Mouse (Mus musculus) ES-E14 (cell line): ENCODE data around the gene Drc3. TPM values are rescaled to one million over a fixed set of nuclear protein-coding genes. Genes with fewer than 3 reads are reported as not detected.

Source experiments
- DNase-seq: peaks from one replicate; pipeline ENCODE4 v3.0.0-alpha.2; 2013; ENCODE audit warnings: low read depth, low spot score
- H3K27ac ChIP-seq: 2 replicates; pipeline ENCODE4 v1.5.1; 2012; ENCODE audit warnings: low read depth, mild to moderate bottlenecking, low read length, moderate library complexity, mixed read lengths; ENCODE audit not compliant: poor library complexity, insufficient read depth, severe bottlenecking
- H3K36me3 ChIP-seq: 2 replicates; pipeline ENCODE4 v1.6.1; 2012; ENCODE audit warnings: mild to moderate bottlenecking, low read length, moderate library complexity, mixed read lengths; ENCODE audit not compliant: control insufficient read depth, poor library complexity, insufficient read depth, severe bottlenecking
- H3K4me1 ChIP-seq, 2 experiments: fragments of 150-350 bp in 1 of 2; sonication (generic) in 1 of 2; 2 replicates each; pipeline ENCODE4 v1.6.1; 2012; ENCODE audit warnings: low read length in 2 of 2, mild to moderate bottlenecking in 1 of 2, mixed read lengths in 1 of 2; ENCODE audit not compliant: control insufficient read depth in 2 of 2, insufficient read depth in 2 of 2, poor library complexity in 1 of 2
- H3K4me3 ChIP-seq, 2 experiments: fragments of 150-350 bp in 1 of 2; sonication (generic) in 1 of 2; 2 replicates each; pipeline ENCODE4 v1.5.1; 2012; ENCODE audit warnings: low read length in 2 of 2, low read depth in 1 of 2, mild to moderate bottlenecking in 1 of 2, mixed read lengths in 1 of 2; ENCODE audit not compliant: insufficient read depth in 1 of 2, poor library complexity in 1 of 2, severe bottlenecking in 1 of 2
- H3K9ac ChIP-seq: 2 replicates; pipeline ENCODE4 v1.6.1; 2012; ENCODE audit warnings: low read depth, mild to moderate bottlenecking, low read length, mixed read lengths; ENCODE audit not compliant: poor library complexity, insufficient read depth, severe bottlenecking
- H3K9me3 ChIP-seq: fragments of 150-350 bp; sonication (generic); 2 replicates; pipeline ENCODE4 v1.6.1; 2012; ENCODE audit warnings: low read depth, mild to moderate bottlenecking, low read length; ENCODE audit not compliant: control insufficient read depth, insufficient read depth
- CHD2 ChIP-seq: IDR thresholded peaks from 2 replicates; pipeline ENCODE4 v1.6.1; 2014; ENCODE audit warnings: mild to moderate bottlenecking, low read depth, low read length, inconsistent platforms
- HCFC1 ChIP-seq: IDR thresholded peaks from 2 replicates; pipeline ENCODE4 v1.6.1; 2012; ENCODE audit warnings: low read length, inconsistent platforms, borderline replicate concordance; ENCODE audit not compliant: insufficient read depth
- MAFK ChIP-seq: IDR thresholded peaks from 2 replicates; pipeline ENCODE4 v1.6.1; 2014; ENCODE audit warnings: mild to moderate bottlenecking, low read depth, low read length, inconsistent platforms; ENCODE audit not compliant: insufficient read depth
- ZC3H11A ChIP-seq: IDR thresholded peaks from 2 replicates; pipeline ENCODE4 v1.6.1; 2012; ENCODE audit warnings: low read depth, mild to moderate bottlenecking, inconsistent platforms, low read length, borderline replicate concordance
- ZNF384 ChIP-seq: IDR thresholded peaks from 2 replicates; pipeline ENCODE4 v1.6.1; 2012; ENCODE audit warnings: low read depth, low read length, inconsistent platforms
- in situ Hi-C, 2 experiments: fragments of 600-800 bp; cut with MboI; formaldehyde crosslinking; loops; one replicate each; pipeline ENCODE4 v1.15.1; 2025; ENCODE audit warnings: low sequenced_read_pairs in 2 of 2, inconsistent platforms in 1 of 2; ENCODE audit not compliant: unreplicated experiment in 2 of 2
- total RNA-seq: library from RNA; depleted of rRNA; stranded (reverse); fragments of 300-350 nt; gene quantifications from 2 replicates; pipeline ENCODE4 v1.2.3, GENCODE M21; 2012

Drc3 gene
- total RNA-seq, 1 experiment, result 1.9 TPM

GRCm38 (mm10) chr11:60369448-60369847 lies 16.3 kb downstream of the Drc3 start:
- Histone ChIP-seq H3K36me3 (no peaks in the 10 kb centered on the region), H3K9me3 (no peaks in the 10 kb centered on the region), H3K4me3 (no peak overlapping the region), H3K4me1 (peaks cover 15 to 16% of the 10 kb centered on the region in 2 experiments; a peak in 3 of 4 replicates), H3K9ac (no peak overlapping the region), H3K27ac (no peak overlapping the region)
- DNase-seq, result no peak
- in situ Hi-C loops, result no loop called here
- TF ChIP-seq ZC3H11A, result no peak
- no peak for TF ChIP-seq CHD2
- TF ChIP-seq HCFC1, result no peak
- no peak for TF ChIP-seq ZNF384
- TF ChIP-seq MAFK, result no peak

GRCm38 (mm10) chr11:60370431-60370830 lies 17.3 kb downstream of the Drc3 start:
- no peaks in the 10 kb centered on the region for H3K36me3 ChIP-seq
- no peak for TF ChIP-seq CHD2
- TF ChIP-seq MAFK, result no peak
- TF ChIP-seq ZNF384, result no peak
- TF ChIP-seq HCFC1, result no peak
- no peak overlapping the region for H3K4me3 ChIP-seq
- H3K9me3 ChIP-seq, result no peaks in the 10 kb centered on the region
- no peak overlapping the region for H3K9ac ChIP-seq
- H3K4me1 ChIP-seq, result peaks cover 15 to 16% of the 10 kb centered on the region in 2 experiments; a peak in 3 of 4 replicates
- H3K27ac ChIP-seq, result no peak overlapping the region
- no peak for DNase-seq
- in situ Hi-C loops, result no loop called here

GRCm38 (mm10) chr11:60374481-60374880 lies 21.4 kb downstream of the Drc3 start:
- Histone ChIP-seq H3K9me3 (no peaks in the 10 kb centered on the region), H3K4me3 (no peak overlapping the region), H3K9ac (no peak overlapping the region), H3K27ac (no peak overlapping the region), H3K36me3 (no peaks in the 10 kb centered on the region), H3K4me1 (peaks cover 2% of the 10 kb centered on the region in 2 experiments; a peak in 2 of 4 replicates)
- in situ Hi-C loops, result no loop called here
- DNase-seq, result no peak
- no peak for TF ChIP-seq MAFK

DNA sequence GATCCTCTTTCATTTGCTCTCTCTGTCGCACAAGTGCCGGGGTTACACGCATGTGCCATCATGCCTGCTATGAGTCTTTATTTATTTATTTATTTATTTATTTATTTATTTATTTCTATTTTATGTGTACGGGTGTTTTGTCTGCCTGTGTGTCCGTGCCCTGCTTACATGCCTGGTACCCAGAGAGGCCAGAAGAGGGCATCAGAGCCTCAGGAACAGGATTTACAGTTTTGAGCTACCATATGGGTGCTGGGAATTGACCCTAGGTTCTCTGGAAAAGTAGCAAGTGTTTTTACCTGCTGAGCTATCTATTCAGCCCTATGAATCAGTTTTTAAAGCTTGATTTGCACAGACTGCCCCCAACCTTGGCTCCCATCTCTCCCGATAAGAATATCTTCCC lies 30.4 kb downstream of the Drc3 start:
- TF ChIP-seq ZC3H11A (peak; percentile 46; the same call in 1 of the 2 replicates), ZNF384 (no peak)

GRCm38 (mm10) chr11:60384762-60385421 lies 31.8 kb downstream of the Drc3 start:
- Histone ChIP-seq H3K36me3 (no peaks in the 10 kb centered on the region), H3K4me3 (peak overlapping the region; percentile 42 to 50), H3K9me3 (no peaks in the 10 kb centered on the region), H3K4me1 (peaks cover 0 to 4% of the 10 kb centered on the region in 2 experiments; a peak in 1 of 4 replicates), H3K27ac (no peak overlapping the region), H3K9ac (peak overlapping the region; percentile 14; the same call in 1 of the 2 replicates)
- no peak for DNase-seq
- in situ Hi-C loops, result no loop called here
- no peak for TF ChIP-seq HCFC1
- no peak for TF ChIP-seq ZNF384
- no peak for TF ChIP-seq CHD2
- no peak for TF ChIP-seq ZC3H11A
- TF ChIP-seq MAFK, result no peak

More for the DNA sequence above, 30.4 kb downstream of the Drc3 start:
- Histone ChIP-seq H3K4me3 (no peak overlapping the region), H3K9ac (no peak overlapping the region), H3K4me1 (peaks cover 0 to 4% of the 10 kb centered on the region in 2 experiments; a peak in 1 of 4 replicates), H3K36me3 (no peaks in the 10 kb centered on the region), H3K9me3 (no peaks in the 10 kb centered on the region), H3K27ac (no peak overlapping the region)
- in situ Hi-C loops, result no loop called here
- no peak for DNase-seq
